Mouse (Mus musculus) lung, embryonic 14.5 days (tissue): ENCODE results near the gene Acer1. TPM values are rescaled to one million over a fixed set of nuclear protein-coding genes. Genes with fewer than 3 reads are reported as not detected.

Source experiments
- ATAC-seq: fragments of 200-750 bp; cut with Nextera tagmentation; 2 replicates; pipeline ENCODE4 v1.8.0; 2017; ENCODE audit warnings: mild to moderate bottlenecking, moderate TSS enrichment, moderate library complexity; ENCODE audit not compliant: insufficient read depth
- DNase-seq: peaks from one replicate; pipeline ENCODE4 v3.0.0-alpha.2; 2015
- H3K27ac ChIP-seq: fragments of 300-500 bp; sonication (generic); 2 replicates; pipeline ENCODE4 v1.5.1; 2014; ENCODE audit warnings: low read depth, mild to moderate bottlenecking, moderate library complexity
- H3K27me3 ChIP-seq: fragments of 300-500 bp; sonication (generic); 2 replicates; pipeline ENCODE4 v1.6.1; 2014; ENCODE audit warnings: low read length, control low read depth; ENCODE audit not compliant: insufficient read depth
- H3K36me3 ChIP-seq: fragments of 300-500 bp; sonication (generic); 2 replicates; pipeline ENCODE4 v1.6.1; 2014; ENCODE audit warnings: control low read depth; ENCODE audit not compliant: insufficient read depth
- H3K4me1 ChIP-seq: fragments of 300-500 bp; sonication (generic); 2 replicates; pipeline ENCODE4 v1.6.1; 2014; ENCODE audit warnings: antibody characterized with exemption, control low read depth; ENCODE audit not compliant: insufficient read depth
- H3K4me2 ChIP-seq: fragments of 300-500 bp; sonication (generic); 2 replicates; pipeline ENCODE4 v1.6.1; 2014; ENCODE audit warnings: mild to moderate bottlenecking
- H3K4me3 ChIP-seq: fragments of 300-500 bp; sonication (generic); 2 replicates; pipeline ENCODE4 v1.5.1; 2014; ENCODE audit warnings: low read depth, low read length
- H3K9ac ChIP-seq: fragments of 300-500 bp; sonication (generic); 2 replicates; pipeline ENCODE4 v1.6.1; 2014
- H3K9me3 ChIP-seq: fragments of 300-500 bp; sonication (generic); 2 replicates; pipeline ENCODE4 v1.6.1; 2016; ENCODE audit warnings: low read depth, low read length, control low read depth
- CTCF ChIP-seq: IDR thresholded peaks from 2 replicates; pipeline ENCODE4 v1.5.1; 2016; ENCODE audit warnings: antibody characterized with exemption, low read depth
- WGBS: fragments of 180-500 bp; shearing (Covaris S2); extraction: QIAGEN DNeasy Blood & Tissue Kit; methylation state at CpG from one replicate; pipeline ENCODE4 v1.1.7; 2014; 5-methylcytosine and 5-hydroxymethylcytosine counted together
- polyA plus RNA-seq: library from polyadenylated mRNA; unstranded; fragments of >200 nt; fragmentation: Nextera tagmentation; extraction: Ambion mirVana; gene quantifications from 2 replicates; pipeline ENCODE4 v1.2.1, GENCODE M21; 2014

The Acer1 gene
- polyA plus RNA-seq, 1 experiment from 2014 or later, result not detected

DNA sequence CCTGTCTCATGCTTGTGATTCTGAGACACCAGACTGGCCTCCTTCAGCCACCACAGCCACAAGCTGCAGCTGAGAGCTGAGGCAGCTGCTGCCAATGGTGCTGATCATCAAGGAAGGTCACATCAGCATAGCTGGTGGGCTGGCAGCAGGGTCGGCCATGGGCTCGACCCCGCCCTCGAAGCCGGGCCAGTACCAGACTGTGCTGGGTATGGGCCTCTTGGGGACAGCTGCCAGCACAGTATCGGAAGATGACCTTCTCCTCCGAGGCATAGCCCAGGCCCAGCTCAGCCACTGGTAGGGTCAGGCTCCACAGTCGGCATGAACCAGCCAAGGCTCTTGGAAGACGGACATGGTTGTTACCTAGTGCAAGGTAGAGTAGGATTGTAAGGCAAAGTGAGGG, 17.5 kb upstream of the Acer1 start:
- Histone ChIP-seq H3K4me1 (peaks cover 4% of the 10 kb centered on the region; the same call in 1 of the 2 replicates), H3K36me3 (peaks cover 68% of the 10 kb centered on the region), H3K9me3 (no peaks in the 10 kb centered on the region), H3K27me3 (no peaks in the 10 kb centered on the region), H3K4me2 (no peak overlapping the region), H3K4me3 (no peak overlapping the region), H3K9ac (no peak overlapping the region), H3K27ac (no peak overlapping the region)
- WGBS, result 89% methylated on average over 9 of the region's 9 CpGs
- no peak for ATAC-seq
- no peak for TF ChIP-seq CTCF
- DNase-seq, result no peak

DNA sequence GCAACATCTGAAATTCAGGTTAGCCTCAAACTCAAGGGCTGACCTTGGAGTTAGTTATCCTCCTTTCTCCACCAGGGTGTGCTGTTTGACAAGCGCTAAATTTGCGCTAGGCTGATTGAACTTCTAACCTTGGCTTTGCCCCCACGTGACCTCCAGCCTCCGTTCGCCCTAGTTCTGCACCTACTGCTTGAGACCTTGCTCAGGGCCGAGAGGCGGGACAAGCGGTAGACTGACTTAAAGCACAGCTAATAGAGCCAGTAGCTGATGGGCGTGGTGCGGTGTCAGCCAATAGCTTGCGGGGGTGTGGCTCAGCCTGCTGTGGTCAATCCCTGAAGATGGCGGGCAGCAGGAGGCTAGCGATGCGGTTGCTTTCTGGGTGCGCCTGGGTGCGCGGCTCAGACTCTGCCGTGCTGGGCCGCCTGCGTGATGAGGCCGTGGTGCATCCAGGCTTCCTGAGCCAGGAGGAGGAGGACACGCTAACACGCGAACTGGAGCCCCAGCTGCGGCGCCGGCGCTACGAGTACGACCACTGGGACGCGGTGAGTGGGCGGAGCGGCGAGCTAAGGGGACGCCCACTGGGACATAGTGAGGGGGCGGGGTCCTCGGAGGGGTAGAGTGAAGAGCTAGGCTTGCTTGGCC, 15.2 kb upstream of the Acer1 start, which contains the start of gene Alkbh7:
Alkbh7 (plus strand) TSS at position 311 of the 639 bp plus-strand sequence.
- peak; percentile 76 for TF ChIP-seq CTCF
- ATAC-seq, result peak; percentile 99
- Histone ChIP-seq H3K27ac (0 out of 2 replicates have a peak within 1 kb of the TSS, but pooled peaks have one; percentile 6), H3K9ac (peak within 1 kb of the TSS; percentile 60), H3K27me3 (no peaks in the 10 kb centered on the region), H3K4me2 (peak within 1 kb of the TSS; percentile 69), H3K9me3 (no peaks in the 10 kb centered on the region), H3K4me1 (peaks cover 4% of the 10 kb centered on the region; the same call in 1 of the 2 replicates), H3K36me3 (peaks cover 69% of the 10 kb centered on the region), H3K4me3 (peak within 1 kb of the TSS; percentile 71)
- 0% methylated on average over 38 of the region's 38 CpGs for WGBS
- DNase-seq, result peak; percentile 97

DNA sequence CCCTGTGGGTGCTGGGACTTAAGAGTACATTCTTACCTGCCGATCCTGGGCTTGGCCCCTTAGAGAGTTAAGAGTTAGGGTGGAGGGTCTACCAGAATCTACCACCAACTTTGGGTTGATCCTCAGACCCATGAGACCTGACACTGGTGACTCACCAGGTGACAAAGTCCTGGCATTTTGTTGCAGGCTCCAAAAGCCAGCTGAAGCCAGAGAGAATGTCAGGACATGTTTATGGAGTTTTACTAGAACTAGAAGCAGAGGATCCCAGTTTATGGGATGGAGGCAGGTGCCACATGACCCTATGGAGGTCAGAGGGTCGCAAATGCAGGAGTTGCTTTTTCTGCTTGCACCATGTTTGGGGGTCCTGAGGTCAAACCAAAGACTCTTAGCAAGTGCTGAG, 14.6 kb upstream of the Acer1 start:
- Histone ChIP-seq H3K36me3 (peaks cover 71% of the 10 kb centered on the region), H3K9me3 (no peaks in the 10 kb centered on the region), H3K4me1 (peaks cover 4% of the 10 kb centered on the region; the same call in 1 of the 2 replicates), H3K27ac (no peak overlapping the region), H3K27me3 (no peaks in the 10 kb centered on the region), H3K9ac (no peak overlapping the region), H3K4me3 (no peak overlapping the region), H3K4me2 (no peak overlapping the region; the same call in 1 of the 2 replicates)
- no peak for ATAC-seq
- 62% methylated on average over 2 of the region's 2 CpGs for WGBS
- no peak for DNase-seq
- no peak for TF ChIP-seq CTCF

DNA sequence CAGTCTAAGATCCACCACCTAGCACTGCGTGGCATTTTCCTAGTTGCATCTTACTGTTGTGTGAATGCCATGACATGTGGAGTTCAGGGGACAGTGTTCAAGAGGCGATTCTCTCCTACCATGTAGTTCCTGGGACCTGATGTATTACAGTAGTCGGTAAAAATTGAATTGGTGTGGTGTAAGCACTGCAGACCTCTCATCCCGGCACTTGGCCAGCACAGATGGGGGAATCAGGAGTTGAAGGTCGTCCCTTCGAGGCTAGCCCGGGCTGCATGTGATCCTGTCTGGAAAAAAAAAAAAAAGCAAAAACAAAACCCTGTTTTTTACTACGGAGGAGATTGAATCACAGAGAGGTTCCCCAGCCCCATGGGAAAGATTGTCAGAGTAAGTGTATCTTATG, 13.1 kb upstream of the Acer1 start:
- Histone ChIP-seq H3K4me2 (no peak overlapping the region), H3K9ac (no peak overlapping the region), H3K9me3 (no peaks in the 10 kb centered on the region), H3K27ac (no peak overlapping the region), H3K4me3 (no peak overlapping the region), H3K4me1 (peaks cover 9% of the 10 kb centered on the region), H3K27me3 (no peaks in the 10 kb centered on the region), H3K36me3 (peaks cover 64% of the 10 kb centered on the region)
- TF ChIP-seq CTCF, result no peak
- no peak for ATAC-seq
- WGBS, result 85% methylated on average over 8 of the region's 8 CpGs
- DNase-seq, result no peak

DNA sequence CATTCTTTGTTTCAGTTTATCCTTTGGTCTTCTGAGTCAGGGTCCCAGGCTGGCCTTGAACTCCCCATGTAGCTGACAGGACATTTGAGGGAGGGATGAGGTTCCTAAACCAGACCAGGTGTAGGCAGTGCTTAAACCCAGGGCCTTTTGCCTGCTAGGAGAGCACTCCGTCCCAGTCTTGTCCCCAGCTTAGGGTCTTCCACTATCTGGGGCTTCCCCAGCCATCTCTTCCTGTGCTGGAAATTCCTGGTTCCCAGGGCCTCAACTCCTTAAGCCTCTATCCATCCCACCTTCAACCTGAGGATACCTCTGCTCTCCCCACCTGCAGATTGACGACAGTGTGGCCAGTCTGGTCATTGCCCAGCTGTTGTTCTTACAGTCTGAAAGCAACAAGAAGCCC, 9.0 kb upstream of the Acer1 start:
- peaks cover 45% of the 10 kb centered on the region for H3K36me3 ChIP-seq
- H3K4me3 ChIP-seq, result peak overlapping the region; percentile 83
- no peaks in the 10 kb centered on the region for H3K9me3 ChIP-seq
- peak overlapping the region; percentile 86 for H3K4me2 ChIP-seq
- TF ChIP-seq CTCF, result no peak
- no peak overlapping the region for H3K27ac ChIP-seq
- peaks cover 5% of the 10 kb centered on the region; the same call in 1 of the 2 replicates for H3K4me1 ChIP-seq
- no peaks in the 10 kb centered on the region for H3K27me3 ChIP-seq
- H3K9ac ChIP-seq, result peak overlapping the region; percentile 77
- WGBS, result 63% methylated on average over 2 of the region's 2 CpGs
- DNase-seq (no peak), ATAC-seq (no peak)

DNA sequence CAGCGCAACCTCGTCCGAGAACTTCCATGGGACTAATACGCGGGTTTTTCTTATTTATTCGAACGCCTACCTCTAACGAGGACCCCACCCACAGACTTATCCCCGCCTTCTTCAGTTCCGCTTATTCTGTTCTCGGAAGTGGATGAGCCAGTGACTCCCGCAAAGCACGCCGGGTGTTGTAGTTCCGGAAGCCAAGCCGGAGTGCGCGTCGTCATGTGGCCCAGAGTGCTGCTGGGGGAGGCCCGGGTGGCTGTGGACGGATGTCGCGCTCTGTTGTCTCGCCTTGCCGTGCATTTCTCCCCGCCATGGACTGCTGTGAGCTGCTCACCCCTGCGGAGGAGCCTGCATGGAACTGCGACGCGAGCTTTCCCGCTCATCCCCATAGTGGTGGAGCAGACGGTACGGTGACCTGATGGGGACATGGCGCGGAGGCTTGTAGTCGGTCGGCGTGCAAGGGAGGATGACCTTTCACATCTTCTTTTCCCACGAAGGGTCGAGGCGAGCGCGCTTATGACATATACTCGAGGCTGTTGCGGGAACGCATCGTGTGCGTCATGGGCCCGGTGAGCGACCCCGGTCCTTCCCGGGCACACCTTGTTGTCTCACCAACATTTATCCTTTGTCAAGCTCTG, 8.3 kb upstream of the Acer1 start, which contains the start of gene Clpp:
Clpp (plus strand) TSS at position 191 of the 632 bp plus-strand sequence.
- Histone ChIP-seq H3K4me2 (peak within 1 kb of the TSS; percentile 86), H3K27ac (peak within 1 kb of the TSS; percentile 67), H3K9ac (peak within 1 kb of the TSS; percentile 77), H3K36me3 (peaks cover 38% of the 10 kb centered on the region), H3K4me1 (peaks cover 5% of the 10 kb centered on the region; the same call in 1 of the 2 replicates), H3K9me3 (no peaks in the 10 kb centered on the region), H3K27me3 (no peaks in the 10 kb centered on the region), H3K4me3 (peak within 1 kb of the TSS; percentile 83)
- DNase-seq, result peak; percentile 98
- under 1% methylated on average over 52 of the region's 52 CpGs for WGBS
- no peak for TF ChIP-seq CTCF
- ATAC-seq, result peak; percentile 97

DNA sequence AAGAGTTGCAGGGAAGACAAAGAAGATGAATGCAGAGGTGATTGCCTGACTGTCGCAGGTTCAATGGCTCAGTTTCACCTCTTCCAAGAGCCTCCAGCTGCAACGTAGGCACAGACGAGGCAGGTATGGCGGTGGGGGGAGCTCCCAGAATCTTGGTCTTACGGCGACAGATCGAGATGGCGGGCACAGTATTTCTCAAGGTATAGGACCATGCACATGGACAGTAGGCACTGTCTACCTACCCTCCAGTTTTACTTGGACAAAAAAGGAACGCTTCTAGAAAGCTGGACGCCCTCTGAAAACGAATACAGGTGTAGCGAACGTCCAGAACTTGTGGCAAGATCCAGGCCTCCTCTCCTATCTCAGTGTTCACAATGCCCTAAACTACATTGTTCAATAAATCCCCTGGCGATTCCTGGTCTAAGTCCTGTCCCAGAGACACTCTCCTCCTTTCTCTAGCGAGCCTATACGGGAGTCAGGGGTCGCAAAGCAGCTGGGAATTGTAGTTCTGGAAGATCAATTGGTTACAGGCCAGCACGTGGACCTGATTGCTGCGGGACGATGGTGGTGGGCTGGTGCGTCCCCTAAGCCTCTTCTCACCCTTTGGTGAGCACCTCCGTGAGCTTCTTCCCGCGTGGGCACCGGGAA, 7.7 kb upstream of the Acer1 start:
- Histone ChIP-seq H3K4me2 (peak overlapping the region; percentile 86), H3K4me1 (peaks cover 5% of the 10 kb centered on the region; the same call in 1 of the 2 replicates), H3K36me3 (peaks cover 32% of the 10 kb centered on the region), H3K27ac (peak overlapping the region; percentile 67), H3K4me3 (peak overlapping the region; percentile 83), H3K9ac (peak overlapping the region; percentile 77), H3K9me3 (no peaks in the 10 kb centered on the region), H3K27me3 (no peaks in the 10 kb centered on the region)
- 3% methylated on average over 25 of the region's 25 CpGs for WGBS
- ATAC-seq (peak; percentile 93), DNase-seq (peak; percentile 93)
- TF ChIP-seq CTCF, result no peak
